In the genomic region with DNA sequence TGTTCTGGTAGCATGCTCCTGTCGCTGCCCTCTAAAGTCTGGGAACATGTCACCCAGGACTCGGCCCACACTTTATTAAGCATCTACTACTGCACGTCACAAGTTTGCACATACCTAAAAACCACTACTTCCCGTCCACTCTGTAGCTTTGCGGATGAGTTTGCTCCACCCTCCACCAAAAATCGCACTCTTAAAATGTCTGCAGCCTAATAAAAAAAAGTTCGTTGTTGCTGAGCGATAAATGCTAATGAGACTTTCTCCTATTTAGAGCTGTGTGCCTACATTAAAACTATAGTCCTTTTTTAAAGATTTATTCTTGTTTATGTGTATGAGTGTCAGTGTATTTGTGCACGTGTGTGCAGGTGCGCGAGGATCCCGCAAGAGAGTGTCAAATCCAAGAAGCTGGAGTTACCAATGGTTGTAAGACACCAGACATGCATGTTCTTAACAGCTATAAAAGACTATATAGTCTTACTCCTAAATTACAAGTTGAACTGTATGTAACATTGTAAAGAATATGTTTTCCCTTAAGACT, we compare ENCODE assay signal across 8 mouse cellular contexts. TPM values are rescaled to one million over a fixed set of nuclear protein-coding genes. Genes with fewer than 3 reads are reported as not detected.
DNase-seq lines count a peak whose midpoint lies in the region; ATAC-seq and TF ChIP-seq lines count a peak whose summit lies in the region.

No protein-coding gene starts in this region.

- H3K4me1 ChIP-seq in heart, embryonic 12.5 days (replicated peaks): 0 out of 2 replicates have a peak, but pooled peaks cover 2% of the 10 kb centered on the region
- H3K4me1 ChIP-seq in G1E (ENCODE audit: insufficient read depth, low read depth, low read length): peaks cover 10% of the 10 kb centered on the region
- H3K4me1 ChIP-seq in forebrain, embryonic 16.5 days (replicated peaks; ENCODE audit: control insufficient read depth, insufficient read depth, low read length): peaks cover 6% of the 10 kb centered on the region

- TF ChIP-seq CTCF in G1E (IDR thresholded peaks at IDR 0.05; ENCODE audit: low read depth, low read length): no peak

- peaks cover 37% of the 10 kb centered on the region for H3K79me2 ChIP-seq in macrophage (ENCODE audit: inconsistent target)

- WGBS in heart, embryonic 12.5 days: 43% methylated on average over 12 of the region's 12 CpGs
- WGBS in forebrain, embryonic 16.5 days: 41% methylated on average over 12 of the region's 12 CpGs
- 30% methylated on average over 12 of the region's 12 CpGs for WGBS in macrophage (ENCODE audit: missing documents)

- peak overlapping the region; percentile 43 for H3K27ac ChIP-seq in heart, embryonic 12.5 days (ENCODE audit: poor library complexity, severe bottlenecking)
- peak overlapping the region; percentile 57; the same call in 1 of the 2 replicates for H3K27ac ChIP-seq in forebrain, embryonic 16.5 days (ENCODE audit: low read length)
- no peak overlapping the region for H3K27ac ChIP-seq in macrophage

- ATAC-seq in heart, embryonic 12.5 days (ENCODE audit: insufficient number of reproducible peaks, low FRiP score): no peak
- no peak for ATAC-seq in G1E (ENCODE audit: extremely low read depth, insufficient number of reproducible peaks, low FRiP score, poor library complexity, severe bottlenecking)
- no peak for ATAC-seq in forebrain, embryonic 16.5 days

- DNase-seq in heart, postnatal 25 days (ENCODE audit: low spot score): no peak
- DNase-seq in G1E (ENCODE audit: low spot score): no peak
- no peak for DNase-seq in left cerebral cortex, postnatal 10 days (ENCODE audit: extremely low spot score in 1 of 2, low spot score in 2 of 2)
- DNase-seq in gastrocnemius, postnatal 10 days: no peak
- no peak for DNase-seq in adrenal gland, postnatal 14 days

- H3K4me2 ChIP-seq in heart, embryonic 12.5 days: peak overlapping the region; percentile 69
- peak overlapping the region; percentile 70 for H3K4me2 ChIP-seq in forebrain, embryonic 16.5 days (ENCODE audit: low read length)

- H3K27me3 ChIP-seq in heart, embryonic 12.5 days (replicated peaks): no peaks in the 10 kb centered on the region
- H3K27me3 ChIP-seq in G1E (ENCODE audit: insufficient read depth, low read length): no peaks in the 10 kb centered on the region
- H3K27me3 ChIP-seq in forebrain, embryonic 16.5 days (replicated peaks; ENCODE audit: control insufficient read depth, insufficient read depth, low read length): no peaks in the 10 kb centered on the region

- H3K36me3 ChIP-seq in heart, embryonic 12.5 days: peaks cover 11% of the 10 kb centered on the region
- H3K36me3 ChIP-seq in G1E (replicated peaks) (peaks cover 9% of the 10 kb centered on the region), macrophage (ENCODE audit: inconsistent target) (peaks cover 10% of the 10 kb centered on the region; the same call in 1 of the 2 replicates)
- H3K36me3 ChIP-seq in forebrain, embryonic 16.5 days (ENCODE audit: control insufficient read depth, insufficient read depth): no peaks in the 10 kb centered on the region

- peak overlapping the region; percentile 68 for H3K9ac ChIP-seq in heart, embryonic 12.5 days
- H3K9ac ChIP-seq in forebrain, embryonic 16.5 days (replicated peaks; ENCODE audit: low read depth, low read length): peak overlapping the region; percentile 72

- H3K9me3 ChIP-seq in heart, embryonic 12.5 days (replicated peaks): no peaks in the 10 kb centered on the region
- H3K9me3 ChIP-seq in G1E (replicated peaks): no peaks in the 10 kb centered on the region
- no peaks in the 10 kb centered on the region for H3K9me3 ChIP-seq in forebrain, embryonic 16.5 days (ENCODE audit: control insufficient read depth, low read length)

- H3K4me3 ChIP-seq in heart, embryonic 12.5 days: peak overlapping the region; percentile 70
- H3K4me3 ChIP-seq in G1E (ENCODE audit: low read depth, low read length): peak overlapping the region; percentile 98
- H3K4me3 ChIP-seq in forebrain, embryonic 16.5 days (replicated peaks; ENCODE audit: low read length): peak overlapping the region; percentile 89
- H3K4me3 ChIP-seq in macrophage (ENCODE audit: inconsistent target): peak overlapping the region; percentile 35

- intact Hi-C loops in heart, postnatal 25 days (cut with DNase I): loop anchor here (2.0 to 10.0 kb wide), 3 partner anchors 37 to 161 kb away; no protein-coding TSS in a partner anchor
- intact Hi-C loops in left cerebral cortex, postnatal 10 days (cut with DNase I): loop anchor here (5.0 kb wide), 1 partner anchor 39 kb away; a partner anchor contains a TSS

RNA-seq across cellular contexts. Expression of a gene that starts 0.7 kb away (rescaled TPM):
- polyA plus RNA-seq in heart, embryonic 12.5 days (2016; fragmentation: Nextera tagmentation; extraction: Ambion mirVana): 46.7 and 49.6 TPM in 2 replicates
- total RNA-seq in heart, postnatal 25 days (2021): 10 to 100 TPM; 17.4 to 18.6 TPM
- total RNA-seq in G1E (2014; fragmentation: Nextera tagmentation) (6.4 and 8.6 TPM in 2 replicates), G1E (2017) (8.7 and 10.4 TPM in 2 replicates)
- polyA plus RNA-seq in G1E (2012) (1.4 TPM in 2 replicates), macrophage (2018) (12.9 to 17.5 TPM (median 14.3 TPM) in 3 replicates)
- polyA plus RNA-seq in forebrain, embryonic 16.5 days (2015; fragmentation: Nextera tagmentation; extraction: Ambion mirVana): 12.1 and 12.9 TPM in 2 replicates
- total RNA-seq in macrophage (2018; cell fraction: chromatin; rRNA removed): 10 to 100 TPM in 14 of 26 experiments, 1 to 10 TPM in 12; 3.0 to 30.2 (median 11.3) TPM
- total RNA-seq in macrophage (2018; cell fraction: cytosol; rRNA removed): 10 to 100 TPM in 22 of 26 experiments, 1 to 10 TPM in 4; 8.3 to 17.7 (median 12.3) TPM
- 10 to 100 TPM in 20 of 26 experiments, 1 to 10 TPM in 6; 6.7 to 35.7 (median 13.5) TPM for total RNA-seq in macrophage (2018; cell fraction: nucleus; rRNA removed)
- total RNA-seq in left cerebral cortex, postnatal 10 days (2021): 10 to 100 TPM; 10.7 TPM
- 10 to 100 TPM; 25.2 to 32.3 TPM for total RNA-seq in gastrocnemius, postnatal 10 days (2021)
- total RNA-seq in adrenal gland, postnatal 14 days (2021): 30.8 and 34.5 TPM in 2 replicates

RNA-seq across cellular contexts. Expression of a gene that starts 0.9 kb away (rescaled TPM):
- polyA plus RNA-seq in heart, embryonic 12.5 days (2016; fragmentation: Nextera tagmentation; extraction: Ambion mirVana): 22.0 and 23.1 TPM in 2 replicates
- 1 to 10 TPM; 8.0 to 8.2 TPM for total RNA-seq in heart, postnatal 25 days (2021)
- total RNA-seq in G1E (2014; fragmentation: Nextera tagmentation): 39.3 and 42.7 TPM in 2 replicates
- total RNA-seq in G1E (2017): 40.6 and 42.8 TPM in 2 replicates
- polyA plus RNA-seq in G1E (2012): 17.4 and 19.0 TPM in 2 replicates
- 21.8 and 23.9 TPM in 2 replicates for polyA plus RNA-seq in forebrain, embryonic 16.5 days (2015; fragmentation: Nextera tagmentation; extraction: Ambion mirVana)
- 100 to 1,000 TPM; 204 to 725 (median 324) TPM for total RNA-seq in macrophage (2018; cell fraction: chromatin; rRNA removed)
- 100 to 1,000 TPM in 2 of 26 experiments, 10 to 100 TPM in 24; 40.9 to 107 (median 55.1) TPM for total RNA-seq in macrophage (2018; cell fraction: cytosol; rRNA removed)
- total RNA-seq in macrophage (2018; cell fraction: nucleus; rRNA removed): 100 to 1,000 TPM; 116 to 469 (median 239) TPM
- polyA plus RNA-seq in macrophage (2018): 13.1 to 39.9 TPM (median 29.7 TPM) in 3 replicates
- 10 to 100 TPM; 18.2 to 19.3 TPM for total RNA-seq in left cerebral cortex, postnatal 10 days (2021)
- 10 to 100 TPM in 1 of 2 experiments, 1 to 10 TPM in 1; 6.7 to 10.0 TPM for total RNA-seq in gastrocnemius, postnatal 10 days (2021)
- total RNA-seq in adrenal gland, postnatal 14 days (2021): 11.4 and 11.7 TPM in 2 replicates

RNA-seq across cellular contexts. Expression of a gene that starts 40.4 kb away (rescaled TPM):
- polyA plus RNA-seq in heart, embryonic 12.5 days (2016; fragmentation: Nextera tagmentation; extraction: Ambion mirVana): 782 and 785 TPM in 2 replicates
- total RNA-seq in heart, postnatal 25 days (2021): 1,000 to 10,000 TPM; 2,502 to 2,645 TPM
- total RNA-seq in G1E (2014; fragmentation: Nextera tagmentation) (375 and 407 TPM in 2 replicates), G1E (2017) (297 and 310 TPM in 2 replicates)
- polyA plus RNA-seq in G1E (2012) (508 and 619 TPM in 2 replicates), macrophage (2018) (239 to 473 TPM (median 381 TPM) in 3 replicates)
- polyA plus RNA-seq in forebrain, embryonic 16.5 days (2015; fragmentation: Nextera tagmentation; extraction: Ambion mirVana): 482 and 491 TPM in 2 replicates
- total RNA-seq in macrophage (2018; cell fraction: chromatin; rRNA removed): 100 to 1,000 TPM; 197 to 929 (median 501) TPM
- 100 to 1,000 TPM; 285 to 427 (median 348) TPM for total RNA-seq in macrophage (2018; cell fraction: cytosol; rRNA removed)
- total RNA-seq in macrophage (2018; cell fraction: nucleus; rRNA removed): 100 to 1,000 TPM; 295 to 757 (median 468) TPM
- total RNA-seq in left cerebral cortex, postnatal 10 days (2021): 100 to 1,000 TPM; 550 to 584 TPM
- 100 to 1,000 TPM; 776 to 917 TPM for total RNA-seq in gastrocnemius, postnatal 10 days (2021)
- 859 and 881 TPM in 2 replicates for total RNA-seq in adrenal gland, postnatal 14 days (2021)

Comparison
In these comparisons a context has a peak if more than half of its experiments do, and no peak if none do; other contexts are left out.
1. H3K4me3 ChIP-seq: peak in every context shown above with its lines; median percentile 98 in G1E; 89 in forebrain, embryonic 16.5 days; 70 in heart, embryonic 12.5 days; 35 in macrophage.